Mouse (Mus musculus): ENCODE data around the gene Rer1. TPM values are rescaled to one million over a fixed set of nuclear protein-coding genes. Genes with fewer than 3 reads are reported as not detected.
A peak's percentile ranks its signal among the peaks of the same experiment; 100 is the strongest.

Gene Rer1
- total RNA-seq, 2 experiments from 2014 or later: 54.8 to 59.3 TPM

- DNase-seq: peak; percentile 88
- H3K4me3 ChIP-seq: peak overlapping the region; percentile 89
- intact Hi-C loops (cut with DNase I): loop anchor here (1.0 to 10.0 kb wide), 4 partner anchors 104 to 231 kb away; partner anchors contain the start of genes Hes5, Pank4 and Ttc34
- H3K27ac ChIP-seq: peak overlapping the region; percentile 99
- TF ChIP-seq CTCF (IDR thresholded peaks at IDR 0.05): peak; percentile 91
These were observed 20.0 kb downstream of the Rer1 start for GRCm38 (mm10) chr4:155065970-155066833.

- DNase-seq: no peak
- intact Hi-C loops (cut with DNase I): loop anchor here (5.0 to 10.0 kb wide), 2 partner anchors 77 to 230 kb away; partner anchors contain the start of gene Ttc34
- no peak for TF ChIP-seq CTCF (IDR thresholded peaks at IDR 0.05)
- Histone ChIP-seq H3K27ac (no peak overlapping the region), H3K4me3 (no peak overlapping the region)
These were observed 21.7 kb downstream of the Rer1 start for GRCm38 (mm10) chr4:155064474-155064873.

GRCm38 (mm10) chr4:155063895-155064294, 22.3 kb downstream of the Rer1 start:
- intact Hi-C loops (cut with DNase I): loop anchor here (5.0 to 10.0 kb wide), 2 partner anchors 77 to 229 kb away; partner anchors contain the start of gene Ttc34

GRCm38 (mm10) chr4:155058325-155058724, 27.9 kb downstream of the Rer1 start:
- no peak overlapping the region for H3K27ac ChIP-seq
- TF ChIP-seq CTCF (IDR thresholded peaks at IDR 0.05): no peak
- H3K4me3 ChIP-seq: no peak overlapping the region
- intact Hi-C loops (cut with DNase I): no loop called here
- no peak for DNase-seq

More at GRCm38 (mm10) chr4:155063895-155064294, 22.3 kb downstream of the Rer1 start:
- TF ChIP-seq CTCF (IDR thresholded peaks at IDR 0.05): no peak
- Histone ChIP-seq H3K27ac (no peak overlapping the region), H3K4me3 (no peak overlapping the region)
- no peak for DNase-seq

- intact Hi-C loops (cut with DNase I): no loop called here
- Histone ChIP-seq H3K4me3 (no peak within 1 kb of the TSS), H3K27ac (no peak within 1 kb of the TSS)
- no peak for DNase-seq
- no peak for TF ChIP-seq CTCF (IDR thresholded peaks at IDR 0.05)
These were observed 29.5 kb downstream of the Rer1 start, which contains the start of gene Plch2 for GRCm38 (mm10) chr4:155056724-155057123. TSS of gene Plch2 (minus strand) at chr4:155056784.

GRCm38 (mm10) chr4:155050116-155050515, 36.1 kb downstream of the Rer1 start:
- Histone ChIP-seq H3K27ac (no peak overlapping the region), H3K4me3 (no peak overlapping the region)
- no peak for TF ChIP-seq CTCF (IDR thresholded peaks at IDR 0.05)
- no peak for DNase-seq
- intact Hi-C loops (cut with DNase I): no loop called here

GRCm38 (mm10) chr4:155046636-155047035, 39.5 kb downstream of the Rer1 start:
- no peak for TF ChIP-seq CTCF (IDR thresholded peaks at IDR 0.05)
- Histone ChIP-seq H3K27ac (no peak overlapping the region), H3K4me3 (no peak overlapping the region)
- DNase-seq: no peak
- intact Hi-C loops (cut with DNase I): no loop called here

GRCm38 (mm10) chr4:155043289-155043625, 42.9 kb downstream of the Rer1 start:
- TF ChIP-seq CTCF (IDR thresholded peaks at IDR 0.05): no peak
- intact Hi-C loops (cut with DNase I): loop anchor here (5.0 kb wide), 1 partner anchor 41 kb away; no protein-coding TSS in a partner anchor
- DNase-seq: no peak
- Histone ChIP-seq H3K27ac (no peak overlapping the region), H3K4me3 (peak overlapping the region; percentile 47)

- no peak for DNase-seq
- intact Hi-C loops (cut with DNase I): loop anchor here (5.0 kb wide), 1 partner anchor 40 kb away; no protein-coding TSS in a partner anchor
- Histone ChIP-seq H3K27ac (no peak overlapping the region), H3K4me3 (peak overlapping the region; percentile 47)
- no peak for TF ChIP-seq CTCF (IDR thresholded peaks at IDR 0.05)
These were observed 43.4 kb downstream of the Rer1 start for GRCm38 (mm10) chr4:155042606-155043288.

GRCm38 (mm10) chr4:155040696-155041095, 45.5 kb downstream of the Rer1 start:
- no peak for DNase-seq
- TF ChIP-seq CTCF (IDR thresholded peaks at IDR 0.05): no peak
- Histone ChIP-seq H3K27ac (no peak overlapping the region), H3K4me3 (no peak overlapping the region)
- intact Hi-C loops (cut with DNase I): loop anchor here (5.0 kb wide), 1 partner anchor 38 kb away; no protein-coding TSS in a partner anchor

- Histone ChIP-seq H3K27ac (no peak overlapping the region), H3K4me3 (no peak overlapping the region)
- TF ChIP-seq CTCF (IDR thresholded peaks at IDR 0.05): no peak
- intact Hi-C loops (cut with DNase I): loop anchor here (5.0 kb wide), 1 partner anchor 38 kb away; no protein-coding TSS in a partner anchor
- DNase-seq: no peak
These were observed 46.0 kb downstream of the Rer1 start for GRCm38 (mm10) chr4:155040197-155040596.

- no peak for DNase-seq
- Histone ChIP-seq H3K4me3 (no peak overlapping the region), H3K27ac (no peak overlapping the region)
- no peak for TF ChIP-seq CTCF (IDR thresholded peaks at IDR 0.05)
- intact Hi-C loops (cut with DNase I): no loop called here
These were observed 51.4 kb downstream of the Rer1 start for GRCm38 (mm10) chr4:155034787-155035186.

GRCm38 (mm10) chr4:155034202-155034601, 52.0 kb downstream of the Rer1 start:
- H3K27ac ChIP-seq: no peak overlapping the region
- no peak for TF ChIP-seq CTCF (IDR thresholded peaks at IDR 0.05)
- no peak overlapping the region for H3K4me3 ChIP-seq
- intact Hi-C loops (cut with DNase I): no loop called here
- DNase-seq: no peak

Measured in gastrocnemius, adult 2 months (tissue).